Mouse (Mus musculus): ENCODE data around the gene Ern1. TPM values are rescaled to one million over a fixed set of nuclear protein-coding genes. Genes with fewer than 3 reads are reported as not detected.

Gene Ern1
- polyA plus RNA-seq, 1 experiment from 2014 or later: 3.8 TPM

GRCm38 (mm10) chr11:106479619-106480529 is 7.8 kb downstream of the Ern1 start:
- Histone ChIP-seq H3K4me1 (replicated peaks) (no peaks in the 10 kb centered on the region), H3K27me3 (no peaks in the 10 kb centered on the region), H3K4me3 (no peak overlapping the region), H3K27ac (no peak overlapping the region), H3K9me3 (replicated peaks) (no peaks in the 10 kb centered on the region), H3K9ac (no peak overlapping the region), H3K4me2 (no peak overlapping the region), H3K36me3 (no peaks in the 10 kb centered on the region)
- ATAC-seq (replicated peaks; ENCODE audit: insufficient number of reproducible peaks, insufficient read depth, low FRiP score, low read depth): no peak
- WGBS: 77% methylated on average over 9 of the region's 9 CpGs

- Histone ChIP-seq H3K9ac (no peak overlapping the region), H3K27ac (no peak overlapping the region), H3K27me3 (no peaks in the 10 kb centered on the region), H3K4me3 (no peak overlapping the region), H3K4me1 (replicated peaks) (no peaks in the 10 kb centered on the region), H3K4me2 (no peak overlapping the region), H3K36me3 (no peaks in the 10 kb centered on the region), H3K9me3 (replicated peaks) (no peaks in the 10 kb centered on the region)
- no peak for ATAC-seq (replicated peaks; ENCODE audit: insufficient number of reproducible peaks, insufficient read depth, low FRiP score, low read depth)
- WGBS: 65% methylated on average over 1 of the region's 1 CpGs
Observed at GRCm38 (mm10) chr11:106478745-106479144, 8.9 kb downstream of the Ern1 start.

GRCm38 (mm10) chr11:106477505-106478160 is 10.0 kb downstream of the Ern1 start:
- Histone ChIP-seq H3K27ac (no peak overlapping the region), H3K9ac (no peak overlapping the region), H3K9me3 (replicated peaks) (no peaks in the 10 kb centered on the region), H3K27me3 (no peaks in the 10 kb centered on the region), H3K4me3 (no peak overlapping the region), H3K4me1 (replicated peaks) (no peaks in the 10 kb centered on the region), H3K4me2 (no peak overlapping the region), H3K36me3 (no peaks in the 10 kb centered on the region)
- ATAC-seq (replicated peaks; ENCODE audit: insufficient number of reproducible peaks, insufficient read depth, low FRiP score, low read depth): no peak
- 92% methylated on average over 4 of the region's 4 CpGs for WGBS

- WGBS: 52% methylated on average over 1 of the region's 1 CpGs
- H3K9ac ChIP-seq: no peak overlapping the region
Observed at GRCm38 (mm10) chr11:106475309-106475708, 12.3 kb downstream of the Ern1 start.

GRCm38 (mm10) chr11:106471629-106472028 is 16.0 kb downstream of the Ern1 start:
- no peak overlapping the region for H3K27ac ChIP-seq
- ATAC-seq (replicated peaks; ENCODE audit: insufficient number of reproducible peaks, insufficient read depth, low FRiP score, low read depth): no peak
- no peaks in the 10 kb centered on the region for H3K36me3 ChIP-seq
- no peaks in the 10 kb centered on the region for H3K9me3 ChIP-seq (replicated peaks)
- no peaks in the 10 kb centered on the region for H3K4me1 ChIP-seq (replicated peaks)
- no peaks in the 10 kb centered on the region for H3K27me3 ChIP-seq
- H3K4me2 ChIP-seq: no peak overlapping the region
- no peak overlapping the region for H3K4me3 ChIP-seq
- 79% methylated on average over 1 of the region's 1 CpGs for WGBS
- no peak overlapping the region for H3K9ac ChIP-seq

More at GRCm38 (mm10) chr11:106475309-106475708, 12.3 kb downstream of the Ern1 start:
- no peak overlapping the region for H3K4me3 ChIP-seq
- no peak overlapping the region for H3K27ac ChIP-seq
- ATAC-seq (replicated peaks; ENCODE audit: insufficient number of reproducible peaks, insufficient read depth, low FRiP score, low read depth): no peak
- no peaks in the 10 kb centered on the region for H3K4me1 ChIP-seq (replicated peaks)
- no peaks in the 10 kb centered on the region for H3K9me3 ChIP-seq (replicated peaks)
- H3K4me2 ChIP-seq: no peak overlapping the region
- H3K36me3 ChIP-seq: no peaks in the 10 kb centered on the region
- no peaks in the 10 kb centered on the region for H3K27me3 ChIP-seq

- Histone ChIP-seq H3K36me3 (no peaks in the 10 kb centered on the region), H3K9ac (no peak overlapping the region), H3K27me3 (no peaks in the 10 kb centered on the region), H3K4me1 (replicated peaks) (no peaks in the 10 kb centered on the region), H3K4me2 (no peak overlapping the region), H3K4me3 (no peak overlapping the region), H3K27ac (no peak overlapping the region), H3K9me3 (replicated peaks) (no peaks in the 10 kb centered on the region)
- ATAC-seq (replicated peaks; ENCODE audit: insufficient number of reproducible peaks, insufficient read depth, low FRiP score, low read depth): no peak
- WGBS: 93% methylated on average over 1 of the region's 1 CpGs
Observed at GRCm38 (mm10) chr11:106468509-106468908, 19.1 kb downstream of the Ern1 start.

- H3K4me3 ChIP-seq: no peak overlapping the region
- no peaks in the 10 kb centered on the region for H3K9me3 ChIP-seq (replicated peaks)
- WGBS: 89% methylated on average over 4 of the region's 4 CpGs
- no peak for ATAC-seq (replicated peaks; ENCODE audit: insufficient number of reproducible peaks, insufficient read depth, low FRiP score, low read depth)
- H3K9ac ChIP-seq: no peak overlapping the region
- peaks cover 13% of the 10 kb centered on the region for H3K4me1 ChIP-seq (replicated peaks)
- no peaks in the 10 kb centered on the region for H3K36me3 ChIP-seq
- no peak overlapping the region for H3K27ac ChIP-seq
- no peak overlapping the region for H3K4me2 ChIP-seq
- H3K27me3 ChIP-seq: no peaks in the 10 kb centered on the region
Observed at GRCm38 (mm10) chr11:106465932-106466331, 21.7 kb downstream of the Ern1 start.

- H3K27me3 ChIP-seq: no peaks in the 10 kb centered on the region
- H3K9ac ChIP-seq: no peak overlapping the region
- whole genome bisulfite sequencing: 95% methylated on average over 1 of the region's 1 CpGs
- H3K4me2 ChIP-seq: no peak overlapping the region
- H3K36me3 ChIP-seq: no peaks in the 10 kb centered on the region
- ATAC-seq (replicated peaks; ENCODE audit: insufficient number of reproducible peaks, insufficient read depth, low FRiP score, low read depth): no peak
- no peaks in the 10 kb centered on the region for H3K9me3 ChIP-seq (replicated peaks)
- H3K4me1 ChIP-seq (replicated peaks): peaks cover 13% of the 10 kb centered on the region
- H3K27ac ChIP-seq: no peak overlapping the region
- no peak overlapping the region for H3K4me3 ChIP-seq
Observed at GRCm38 (mm10) chr11:106465545-106465903, 22.1 kb downstream of the Ern1 start.

- no peaks in the 10 kb centered on the region for H3K36me3 ChIP-seq
- no peak for ATAC-seq (replicated peaks; ENCODE audit: insufficient number of reproducible peaks, insufficient read depth, low FRiP score, low read depth)
- H3K9me3 ChIP-seq (replicated peaks): no peaks in the 10 kb centered on the region
- H3K4me1 ChIP-seq (replicated peaks): peaks cover 13% of the 10 kb centered on the region
- H3K4me3 ChIP-seq: no peak overlapping the region
- H3K4me2 ChIP-seq: no peak overlapping the region
- no peak overlapping the region for H3K27ac ChIP-seq
- WGBS: 78% methylated on average over 4 of the region's 4 CpGs
- no peak overlapping the region for H3K9ac ChIP-seq
- no peaks in the 10 kb centered on the region for H3K27me3 ChIP-seq
Observed at GRCm38 (mm10) chr11:106464681-106465544, 22.7 kb downstream of the Ern1 start.

GRCm38 (mm10) chr11:106463845-106464244 is 23.8 kb downstream of the Ern1 start:
- no peaks in the 10 kb centered on the region for H3K36me3 ChIP-seq
- no peak for ATAC-seq (replicated peaks; ENCODE audit: insufficient number of reproducible peaks, insufficient read depth, low FRiP score, low read depth)
- WGBS: 72% methylated on average over 5 of the region's 5 CpGs
- H3K4me1 ChIP-seq (replicated peaks): peaks cover 13% of the 10 kb centered on the region
- H3K4me3 ChIP-seq: no peak overlapping the region
- no peak overlapping the region for H3K4me2 ChIP-seq
- no peaks in the 10 kb centered on the region for H3K27me3 ChIP-seq
- H3K9me3 ChIP-seq (replicated peaks): no peaks in the 10 kb centered on the region
- no peak overlapping the region for H3K9ac ChIP-seq
- no peak overlapping the region for H3K27ac ChIP-seq

- H3K36me3 ChIP-seq: no peaks in the 10 kb centered on the region
- H3K9me3 ChIP-seq (replicated peaks): no peaks in the 10 kb centered on the region
- no peak overlapping the region for H3K4me2 ChIP-seq
- no peak overlapping the region for H3K9ac ChIP-seq
- peak overlapping the region; percentile 29 for H3K27ac ChIP-seq
- no peak for ATAC-seq (replicated peaks; ENCODE audit: insufficient number of reproducible peaks, insufficient read depth, low FRiP score, low read depth)
- H3K4me1 ChIP-seq (replicated peaks): peaks cover 15% of the 10 kb centered on the region
- WGBS: 45% methylated on average over 3 of the region's 3 CpGs
- H3K4me3 ChIP-seq: no peak overlapping the region
- no peaks in the 10 kb centered on the region for H3K27me3 ChIP-seq
Observed at GRCm38 (mm10) chr11:106462309-106462708, 25.3 kb downstream of the Ern1 start.

Data from heart, embryonic 15.5 days (tissue).